Mouse (Mus musculus) neural tube, embryonic 10.5 days (tissue): ENCODE measurements around the gene Sucnr1.
"Not testable (repeated sequence)": the region's sequence is repeated elsewhere in the genome, so short reads cannot be mapped to it uniquely, and the experiment has no call there.

Source experiments
- DNase-seq: peaks from one replicate; pipeline ENCODE4 v3.0.0-alpha.2; 2017; ENCODE audit warnings: low spot score; ENCODE audit errors: extremely low spot score

Gene Sucnr1

GRCm38 (mm10) chr3:60081648-60082047 is at the start of gene Sucnr1:
Gene Sucnr1, plus strand, starts transcription at chr3:60081869.
- DNase-seq = no peak

GRCm38 (mm10) chr3:60046221-60046913 is 35.3 kb upstream of the Sucnr1 start:
- DNase-seq = no peak

GRCm38 (mm10) chr3:60053231-60053927 is 28.3 kb upstream of the Sucnr1 start:
- DNase-seq = no peak

- DNase-seq = no peak
These were observed 27.7 kb upstream of the Sucnr1 start for GRCm38 (mm10) chr3:60053931-60054330.

GRCm38 (mm10) chr3:60056451-60056850 is 25.2 kb upstream of the Sucnr1 start:
- DNase-seq = no peak

GRCm38 (mm10) chr3:60057070-60057808 is 24.4 kb upstream of the Sucnr1 start:
- no peak for DNase-seq

- DNase-seq = no peak
These were observed 23.9 kb upstream of the Sucnr1 start for GRCm38 (mm10) chr3:60057809-60058082.

- DNase-seq = no peak
These were observed 2.7 kb upstream of the Sucnr1 start for GRCm38 (mm10) chr3:60078883-60079415.

- no peak for DNase-seq
These were observed 1.1 kb upstream of the Sucnr1 start for GRCm38 (mm10) chr3:60080572-60080971.

- DNase-seq = no peak
These were observed 1.1 kb downstream of the Sucnr1 start for GRCm38 (mm10) chr3:60082746-60083145.

GRCm38 (mm10) chr3:60085729-60086128 is 4.1 kb downstream of the Sucnr1 start:
- DNase-seq = no peak

- DNase-seq = no peak
These were observed 9.7 kb downstream of the Sucnr1 start for GRCm38 (mm10) chr3:60091321-60091720.

- DNase-seq = no peak
These were observed 12.9 kb downstream of the Sucnr1 start for GRCm38 (mm10) chr3:60094386-60095156.

GRCm38 (mm10) chr3:60096941-60097340 is 15.3 kb downstream of the Sucnr1 start:
- DNase-seq = no peak

GRCm38 (mm10) chr3:60097485-60097884 is 15.8 kb downstream of the Sucnr1 start:
- no peak for DNase-seq

GRCm38 (mm10) chr3:60098521-60098920 is 16.9 kb downstream of the Sucnr1 start:
- DNase-seq = no peak

- DNase-seq = no peak
These were observed 22.9 kb downstream of the Sucnr1 start for GRCm38 (mm10) chr3:60104462-60105109.

GRCm38 (mm10) chr3:60106446-60106845 is 24.8 kb downstream of the Sucnr1 start:
- not testable (repeated sequence) for DNase-seq

- DNase-seq = no peak
These were observed 26.1 kb downstream of the Sucnr1 start for GRCm38 (mm10) chr3:60107736-60108135.

GRCm38 (mm10) chr3:60108815-60109214 is 27.1 kb downstream of the Sucnr1 start:
- DNase-seq = no peak

GRCm38 (mm10) chr3:60111135-60111710 is 29.6 kb downstream of the Sucnr1 start:
- no peak for DNase-seq
